8 mouse cellular contexts compared by ENCODE assay signal in the genomic region with DNA sequence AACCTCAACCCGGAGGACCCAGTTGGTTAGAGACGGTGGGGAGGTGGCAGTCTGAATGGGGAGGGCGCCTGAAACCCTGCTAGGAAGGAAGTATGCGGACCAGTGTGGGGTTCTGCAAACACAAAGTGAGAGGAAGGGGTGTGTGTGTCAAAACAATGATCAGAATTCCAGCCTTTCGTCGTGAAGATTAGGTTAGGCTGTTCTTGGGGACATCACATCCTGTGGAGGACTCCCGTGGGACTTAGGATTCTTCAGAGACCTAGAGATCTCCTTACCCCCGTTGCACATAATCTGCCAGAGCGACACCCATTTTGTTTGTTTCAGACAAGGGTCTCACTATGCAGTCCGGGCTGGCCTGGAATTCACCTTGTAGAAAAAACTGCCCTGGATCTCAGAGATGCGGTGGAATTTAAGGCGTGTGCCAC. TPM values are rescaled to one million over a fixed set of nuclear protein-coding genes. Genes with fewer than 3 reads are reported as not detected.
DNase-seq lines count a peak whose midpoint lies in the region; ATAC-seq lines count a peak whose summit lies in the region.

No protein-coding gene starts in this region.

- peak overlapping the region; percentile 83 for H3K9ac ChIP-seq in embryonic facial prominence, embryonic 14.5 days (ENCODE audit: low read depth, low read length)
- H3K9ac ChIP-seq in liver, embryonic 13.5 days = peak overlapping the region; percentile 96
- peak overlapping the region; percentile 62 for H3K9ac ChIP-seq in neural tube, embryonic 15.5 days (replicated peaks)

- peak overlapping the region; percentile 95 for H3K4me2 ChIP-seq in embryonic facial prominence, embryonic 14.5 days (ENCODE audit: low read depth, low read length)
- H3K4me2 ChIP-seq in liver, embryonic 13.5 days = peak overlapping the region; percentile 87
- peak overlapping the region; percentile 97 for H3K4me2 ChIP-seq in neural tube, embryonic 15.5 days

- no peaks in the 10 kb centered on the region for H3K9me3 ChIP-seq in embryonic facial prominence, embryonic 14.5 days (ENCODE audit: control insufficient read depth, low read length)
- H3K9me3 ChIP-seq in liver, embryonic 13.5 days (replicated peaks) = no peaks in the 10 kb centered on the region
- H3K9me3 ChIP-seq in neural tube, embryonic 15.5 days (replicated peaks) = no peaks in the 10 kb centered on the region

- peak overlapping the region; percentile 88 for H3K27ac ChIP-seq in embryonic facial prominence, embryonic 14.5 days (replicated peaks; ENCODE audit: low read depth, low read length)
- H3K27ac ChIP-seq in liver, embryonic 13.5 days = peak overlapping the region; percentile 95
- peak overlapping the region; percentile 86 for H3K27ac ChIP-seq in neural tube, embryonic 15.5 days (replicated peaks)

- H3K4me1 ChIP-seq in embryonic facial prominence, embryonic 14.5 days (ENCODE audit: control insufficient read depth, insufficient read depth, low read length) = peaks cover 21% of the 10 kb centered on the region; the same call in 1 of the 2 replicates
- peaks cover 43% of the 10 kb centered on the region for H3K4me1 ChIP-seq in liver, embryonic 13.5 days (replicated peaks)
- H3K4me1 ChIP-seq in neural tube, embryonic 15.5 days = peaks cover 23% of the 10 kb centered on the region

- no peak for ATAC-seq in embryonic facial prominence, embryonic 14.5 days (ENCODE audit: low read depth)
- ATAC-seq in liver, embryonic 13.5 days (ENCODE audit: low read depth) = peak; percentile 25; the same call in 1 of the 2 replicates
- ATAC-seq in neural tube, embryonic 15.5 days (ENCODE audit: low FRiP score) = peak; percentile 46

- no peaks in the 10 kb centered on the region for H3K27me3 ChIP-seq in embryonic facial prominence, embryonic 14.5 days (replicated peaks; ENCODE audit: control insufficient read depth, insufficient read depth, low read length)
- no peaks in the 10 kb centered on the region for H3K27me3 ChIP-seq in liver, embryonic 13.5 days
- H3K27me3 ChIP-seq in neural tube, embryonic 15.5 days (replicated peaks) = no peaks in the 10 kb centered on the region

- 7% methylated on average over 12 of the region's 12 CpGs for WGBS in embryonic facial prominence, embryonic 14.5 days
- WGBS in liver, embryonic 13.5 days (ENCODE audit: insufficient replicate concordance) = 11% methylated on average over 12 of the region's 12 CpGs
- WGBS in neural tube, embryonic 15.5 days = 6% methylated on average over 12 of the region's 12 CpGs

- H3K36me3 ChIP-seq in embryonic facial prominence, embryonic 14.5 days (ENCODE audit: control insufficient read depth, insufficient read depth, low read length) = peaks cover 23% of the 10 kb centered on the region
- peaks cover 35% of the 10 kb centered on the region for H3K36me3 ChIP-seq in liver, embryonic 13.5 days
- H3K36me3 ChIP-seq in neural tube, embryonic 15.5 days = peaks cover 8% of the 10 kb centered on the region

- DNase-seq in kidney, adult 9 months = peak; percentile 20
- no peak for DNase-seq in kidney, adult 18-20 months
- DNase-seq in embryonic facial prominence, embryonic 14.5 days (ENCODE audit: low spot score) = peak; percentile 59
- DNase-seq in heart, postnatal 4 days = peak; percentile 52
- peak; percentile 27 for DNase-seq in liver, embryonic 13.5 days
- DNase-seq in gastrocnemius, adult 18-20 months (ENCODE audit: low spot score) = no peak
- DNase-seq in gastrocnemius, postnatal 25 days = no peak

- peak overlapping the region; percentile 67 for H3K4me3 ChIP-seq in embryonic facial prominence, embryonic 14.5 days (ENCODE audit: low read depth, low read length)
- peak overlapping the region; percentile 93 for H3K4me3 ChIP-seq in liver, embryonic 13.5 days (replicated peaks)
- peak overlapping the region; percentile 49 for H3K4me3 ChIP-seq in neural tube, embryonic 15.5 days (replicated peaks)

RNA-seq across cellular contexts. Expression of a gene that starts 0.7 kb away (rescaled TPM):
- 159 and 192 TPM in 2 replicates for polyA plus RNA-seq in embryonic facial prominence, embryonic 14.5 days (2014; fragmentation: Nextera tagmentation; extraction: Ambion mirVana)
- 10 to 100 TPM; 68.2 to 73.1 TPM for total RNA-seq in heart, postnatal 4 days (2021)
- polyA plus RNA-seq in liver, embryonic 13.5 days (2015; fragmentation: Nextera tagmentation; extraction: Ambion mirVana) = 210 and 211 TPM in 2 replicates
- polyA plus RNA-seq in neural tube, embryonic 15.5 days (2015; fragmentation: Nextera tagmentation; extraction: Ambion mirVana) = 23.4 and 79.0 TPM in 2 replicates
- total RNA-seq in gastrocnemius, adult 18-20 months (2021) = under 1 TPM in 1 of 2 experiments, not detected in 1; 0.32 TPM
- total RNA-seq in gastrocnemius, postnatal 25 days (2021) = 1 to 10 TPM in 1 of 2 experiments, under 1 TPM in 1; 0.91 to 1.1 TPM

RNA-seq across cellular contexts. Expression of a gene that starts 9.9 kb away (rescaled TPM):
- polyA plus RNA-seq in embryonic facial prominence, embryonic 14.5 days (2014; fragmentation: Nextera tagmentation; extraction: Ambion mirVana) = 106 and 118 TPM in 2 replicates
- total RNA-seq in heart, postnatal 4 days (2021) = 10 to 100 TPM; 38.0 to 44.4 TPM
- 106 and 107 TPM in 2 replicates for polyA plus RNA-seq in liver, embryonic 13.5 days (2015; fragmentation: Nextera tagmentation; extraction: Ambion mirVana)
- 31.2 and 49.2 TPM in 2 replicates for polyA plus RNA-seq in neural tube, embryonic 15.5 days (2015; fragmentation: Nextera tagmentation; extraction: Ambion mirVana)
- 1 to 10 TPM; 5.0 to 6.9 TPM for total RNA-seq in gastrocnemius, adult 18-20 months (2021)
- 10 to 100 TPM in 1 of 2 experiments, 1 to 10 TPM in 1; 8.0 to 10.3 TPM for total RNA-seq in gastrocnemius, postnatal 25 days (2021)

RNA-seq across cellular contexts. Expression of a gene that starts 19.5 kb away (rescaled TPM):
- polyA plus RNA-seq in embryonic facial prominence, embryonic 14.5 days (2014; fragmentation: Nextera tagmentation; extraction: Ambion mirVana) = 0.45 and 0.48 TPM in 2 replicates
- total RNA-seq in heart, postnatal 4 days (2021) = under 1 TPM in 1 of 2 experiments, not detected in 1; 0.14 TPM
- polyA plus RNA-seq in liver, embryonic 13.5 days (2015; fragmentation: Nextera tagmentation; extraction: Ambion mirVana) = 10.8 and 10.9 TPM in 2 replicates
- polyA plus RNA-seq in neural tube, embryonic 15.5 days (2015; fragmentation: Nextera tagmentation; extraction: Ambion mirVana) = 0.12 and 0.43 TPM in 2 replicates
- not detected for total RNA-seq in gastrocnemius, adult 18-20 months (2021)
- total RNA-seq in gastrocnemius, postnatal 25 days (2021) = not detected

RNA-seq across cellular contexts. Expression of a gene that starts 28.7 kb away (rescaled TPM):
- 85.0 and 97.1 TPM in 2 replicates for polyA plus RNA-seq in embryonic facial prominence, embryonic 14.5 days (2014; fragmentation: Nextera tagmentation; extraction: Ambion mirVana)
- total RNA-seq in heart, postnatal 4 days (2021) = 10 to 100 TPM; 60.2 to 60.5 TPM
- 97.4 and 107 TPM in 2 replicates for polyA plus RNA-seq in liver, embryonic 13.5 days (2015; fragmentation: Nextera tagmentation; extraction: Ambion mirVana)
- 99.7 and 103 TPM in 2 replicates for polyA plus RNA-seq in neural tube, embryonic 15.5 days (2015; fragmentation: Nextera tagmentation; extraction: Ambion mirVana)
- 10 to 100 TPM; 38.6 to 39.2 TPM for total RNA-seq in gastrocnemius, adult 18-20 months (2021)
- total RNA-seq in gastrocnemius, postnatal 25 days (2021) = 10 to 100 TPM; 38.4 to 39.7 TPM

RNA-seq across cellular contexts. Expression of a gene that starts 28.8 kb away (rescaled TPM):
- polyA plus RNA-seq in embryonic facial prominence, embryonic 14.5 days (2014; fragmentation: Nextera tagmentation; extraction: Ambion mirVana) = 8.7 and 9.3 TPM in 2 replicates
- 10 to 100 TPM; 17.1 to 17.7 TPM for total RNA-seq in heart, postnatal 4 days (2021)
- polyA plus RNA-seq in liver, embryonic 13.5 days (2015; fragmentation: Nextera tagmentation; extraction: Ambion mirVana) = 2.0 TPM in 2 replicates
- polyA plus RNA-seq in neural tube, embryonic 15.5 days (2015; fragmentation: Nextera tagmentation; extraction: Ambion mirVana) = 7.1 and 8.3 TPM in 2 replicates
- 1 to 10 TPM; 4.6 to 5.6 TPM for total RNA-seq in gastrocnemius, adult 18-20 months (2021)
- total RNA-seq in gastrocnemius, postnatal 25 days (2021) = 1 to 10 TPM; 5.0 to 6.6 TPM

Comparison
In these comparisons a context has a peak if more than half of its experiments do, and no peak if none do; other contexts are left out.
1. DNase-seq: peak in kidney, adult 9 months (single experiment), embryonic facial prominence, embryonic 14.5 days (single experiment), heart, postnatal 4 days (single experiment) and liver, embryonic 13.5 days (single experiment); none in kidney, adult 18-20 months (single experiment), gastrocnemius, adult 18-20 months (single experiment) and gastrocnemius, postnatal 25 days (single experiment).
2. RNA of a gene that starts 0.7 kb away (total RNA-seq): 68.2 to 73.1 TPM in heart, postnatal 4 days; 0.91 to 1.1 TPM in gastrocnemius, postnatal 25 days and 0.32 TPM in gastrocnemius, adult 18-20 months; every median in the first group is over 10 times any median in the second.
3. Peak in every context shown above with its lines, with median percentiles within 50 percentile points of each other: H3K27ac ChIP-seq, H3K4me2 ChIP-seq, H3K4me3 ChIP-seq and H3K9ac ChIP-seq.